Mouse (Mus musculus): ENCODE data around the gene Mlh1. TPM values are rescaled to one million over a fixed set of nuclear protein-coding genes. Genes with fewer than 3 reads are reported as not detected.

The Mlh1 gene
- total RNA-seq, 2 experiments from 2014 or later = 10.2 to 11.3 TPM

GRCm38 (mm10) chr9:111287956-111288355 lies 16.4 kb upstream of the Mlh1 start:
- no peak for DNase-seq
- intact Hi-C loops (cut with DNase I) = loop anchor here (2.0 kb wide), 1 partner anchor 191 kb away; no protein-coding TSS in a partner anchor

DNA sequence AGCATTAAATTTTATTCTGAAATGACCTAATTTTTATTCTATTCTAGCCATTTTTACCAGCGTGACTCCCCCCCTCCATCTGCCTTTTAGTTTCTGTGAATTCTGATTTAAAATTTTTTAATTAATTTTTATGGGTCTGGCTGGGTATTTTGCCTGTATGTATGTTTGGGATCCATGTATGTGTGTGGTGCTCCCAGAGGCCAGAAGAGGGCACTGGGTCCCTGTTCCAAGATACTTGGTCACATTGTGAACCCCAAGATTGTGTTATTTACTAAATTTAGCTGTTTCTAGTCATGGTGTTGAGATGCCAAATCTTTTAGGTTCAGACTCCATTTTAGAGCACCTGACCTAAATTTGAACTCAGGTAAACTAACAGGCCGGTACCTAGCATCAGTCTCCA lies 14.9 kb upstream of the Mlh1 start:
- DNase-seq = no peak
- intact Hi-C loops (cut with DNase I) = no loop called here

DNA sequence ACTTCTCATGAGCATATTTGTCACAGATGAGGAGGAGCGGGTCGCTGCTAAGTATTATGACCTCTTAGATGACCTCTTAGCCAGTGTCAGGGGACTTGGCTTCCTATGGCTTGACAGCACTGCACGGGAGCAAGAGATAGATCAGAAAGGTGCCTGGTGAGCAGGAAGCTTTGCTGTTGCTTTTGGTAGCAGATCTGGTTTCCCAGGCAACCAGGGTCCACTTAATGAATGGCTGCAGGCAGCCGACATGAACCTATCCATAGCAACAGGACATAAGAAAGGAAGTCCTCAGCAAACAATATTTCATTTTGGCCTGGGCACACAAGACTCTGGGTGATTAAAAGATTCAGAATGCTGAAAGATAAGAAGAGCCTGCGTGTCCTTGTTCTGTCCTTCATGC lies 14.1 kb upstream of the Mlh1 start:
- DNase-seq = no peak
- intact Hi-C loops (cut with DNase I) = no loop called here

DNA sequence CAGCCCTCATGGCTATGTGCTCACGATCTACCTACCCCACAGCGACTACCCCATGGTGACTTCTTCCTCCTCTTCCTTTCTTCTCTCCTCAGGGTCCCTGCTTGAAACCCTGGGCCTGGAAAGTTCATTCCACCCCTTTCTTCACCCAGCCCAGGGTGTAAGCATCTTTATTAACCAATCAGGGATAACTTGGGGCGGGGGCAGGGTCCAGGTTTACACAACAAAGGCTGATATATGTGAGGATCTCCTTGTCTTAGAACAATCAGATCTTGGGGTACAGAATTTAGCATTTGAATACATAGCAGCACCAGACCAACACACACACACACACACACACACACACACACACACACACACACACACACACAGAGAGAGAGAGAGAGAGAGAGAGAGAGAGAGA lies 13.5 kb upstream of the Mlh1 start:
- intact Hi-C loops (cut with DNase I) = no loop called here
- no peak for DNase-seq

DNA sequence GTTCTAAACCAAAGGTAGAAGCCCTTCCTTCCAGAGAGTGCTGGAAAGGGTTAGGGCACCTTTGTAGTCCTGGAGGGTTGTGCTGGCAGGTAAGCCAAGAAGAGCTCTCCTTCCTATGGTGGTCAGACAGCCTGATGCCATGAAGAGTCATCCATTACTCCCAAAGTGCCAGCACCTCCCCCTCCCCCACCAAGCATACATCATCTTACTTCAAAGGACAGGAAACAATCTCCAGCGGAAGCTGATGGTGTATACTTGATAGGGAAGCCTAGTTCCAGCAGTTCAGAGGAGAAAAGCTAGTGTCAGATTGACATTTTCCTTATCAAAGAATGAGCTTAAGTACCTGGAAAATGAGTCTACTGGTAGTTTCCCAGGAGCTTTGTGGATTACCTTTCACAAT lies 3.6 kb upstream of the Mlh1 start:
- intact Hi-C loops (cut with DNase I) = loop anchor here (10.0 kb wide), 1 partner anchor 970 kb away; the partner anchor contains the start of gene Elp6
- DNase-seq = no peak

DNA sequence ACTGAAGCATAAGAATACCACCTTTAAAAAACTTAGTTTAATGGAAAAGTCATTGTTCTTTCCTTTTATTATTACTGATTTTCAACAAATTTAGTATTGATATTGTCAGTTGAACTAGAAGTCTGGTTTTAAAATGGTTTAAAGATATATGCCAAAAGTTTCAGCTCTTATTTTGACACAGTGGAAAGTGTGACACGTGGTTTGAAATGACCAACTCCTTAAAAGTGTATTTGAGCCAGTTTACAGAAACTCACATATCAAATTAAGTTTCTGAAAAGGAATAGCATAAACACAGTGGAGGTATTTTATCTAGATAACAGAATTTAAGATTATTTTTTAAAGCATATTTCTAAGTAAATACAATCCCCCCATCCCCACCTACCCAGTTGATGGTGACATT lies 2.4 kb upstream of the Mlh1 start:
- intact Hi-C loops (cut with DNase I) = loop anchor here (10.0 kb wide), 1 partner anchor 969 kb away; the partner anchor contains the start of gene Elp6
- DNase-seq = no peak

- intact Hi-C loops (cut with DNase I) = loop anchor here (10.0 kb wide), 1 partner anchor 968 kb away; the partner anchor contains the start of gene Elp6
- no peak for DNase-seq
Observed at GRCm38 (mm10) chr9:111272996-111273785, 1.6 kb upstream of the Mlh1 start.

GRCm38 (mm10) chr9:111272356-111272755 lies 765 bp upstream of the Mlh1 start:
- no peak for DNase-seq
- intact Hi-C loops (cut with DNase I) = loop anchor here (10.0 kb wide), 1 partner anchor 968 kb away; the partner anchor contains the start of gene Elp6

DNA sequence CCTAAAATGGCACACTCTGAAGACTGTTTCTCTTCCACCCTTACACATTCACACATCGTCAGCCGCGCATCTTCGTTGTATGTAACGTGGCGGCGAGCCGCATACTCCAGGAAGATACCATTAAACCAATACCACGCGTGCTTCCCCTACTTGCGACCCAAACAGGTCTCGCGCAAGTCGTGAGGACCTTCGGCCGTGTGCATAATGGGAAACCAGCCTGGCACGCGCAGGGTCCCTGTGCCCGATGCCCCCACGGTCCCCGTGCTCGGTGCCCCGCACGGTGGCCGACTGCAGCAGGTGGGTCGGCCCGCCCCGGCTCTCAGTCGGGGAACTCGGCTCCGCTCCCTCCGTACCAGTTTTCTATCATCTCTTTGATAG lies 546 bp downstream of the Mlh1 start:
- intact Hi-C loops (cut with DNase I) = loop anchor here (10.0 kb wide), 1 partner anchor 966 kb away; the partner anchor contains the start of gene Elp6
- no peak for DNase-seq

- no peak for DNase-seq
- intact Hi-C loops (cut with DNase I) = loop anchor here (10.0 kb wide), 1 partner anchor 966 kb away; the partner anchor contains the start of gene Elp6
Observed at GRCm38 (mm10) chr9:111270606-111271005, 985 bp downstream of the Mlh1 start.

- DNase-seq = no peak
- intact Hi-C loops (cut with DNase I) = no loop called here
Observed at GRCm38 (mm10) chr9:111267998-111268397, 3.6 kb downstream of the Mlh1 start.

GRCm38 (mm10) chr9:111261356-111261755 lies 10.2 kb downstream of the Mlh1 start:
- no peak for DNase-seq
- intact Hi-C loops (cut with DNase I) = no loop called here

GRCm38 (mm10) chr9:111260360-111260985 lies 11.1 kb downstream of the Mlh1 start:
- DNase-seq = peak; percentile 23 to 50
- intact Hi-C loops (cut with DNase I) = no loop called here

DNA sequence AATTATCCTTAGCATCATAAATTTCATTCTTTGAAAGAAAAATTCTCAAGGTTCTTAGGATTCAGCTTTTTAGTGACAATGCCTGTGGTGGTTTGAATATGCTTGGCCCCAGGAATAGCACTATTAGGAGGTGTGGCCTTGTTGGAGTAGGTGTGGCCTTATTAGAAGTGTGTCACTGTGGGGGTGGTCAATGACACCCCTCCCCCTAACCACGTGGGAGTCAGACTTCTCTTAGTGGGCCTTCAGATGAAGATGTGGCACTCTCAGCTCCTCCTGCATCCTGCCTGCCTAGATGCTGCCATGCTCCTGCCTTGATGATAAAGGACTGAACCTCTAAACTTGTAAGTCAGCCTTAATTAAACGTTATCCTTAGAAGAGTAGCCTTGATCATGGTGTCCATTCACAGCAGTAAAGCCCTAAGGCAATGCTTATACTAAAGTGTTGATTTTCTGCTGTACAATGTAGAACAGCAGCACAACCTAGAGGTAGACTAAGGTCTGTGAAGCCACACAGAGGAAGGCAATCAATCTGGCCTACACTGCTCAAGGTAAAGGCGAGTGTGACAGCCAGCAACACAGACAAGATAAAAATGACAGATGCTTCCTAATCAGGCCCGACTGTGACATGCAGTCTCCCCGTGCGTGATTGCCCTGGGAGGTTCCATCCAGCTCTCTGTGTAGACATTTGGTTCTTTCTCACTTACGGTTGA lies 19.3 kb downstream of the Mlh1 start:
- intact Hi-C loops (cut with DNase I) = no loop called here

DNA sequence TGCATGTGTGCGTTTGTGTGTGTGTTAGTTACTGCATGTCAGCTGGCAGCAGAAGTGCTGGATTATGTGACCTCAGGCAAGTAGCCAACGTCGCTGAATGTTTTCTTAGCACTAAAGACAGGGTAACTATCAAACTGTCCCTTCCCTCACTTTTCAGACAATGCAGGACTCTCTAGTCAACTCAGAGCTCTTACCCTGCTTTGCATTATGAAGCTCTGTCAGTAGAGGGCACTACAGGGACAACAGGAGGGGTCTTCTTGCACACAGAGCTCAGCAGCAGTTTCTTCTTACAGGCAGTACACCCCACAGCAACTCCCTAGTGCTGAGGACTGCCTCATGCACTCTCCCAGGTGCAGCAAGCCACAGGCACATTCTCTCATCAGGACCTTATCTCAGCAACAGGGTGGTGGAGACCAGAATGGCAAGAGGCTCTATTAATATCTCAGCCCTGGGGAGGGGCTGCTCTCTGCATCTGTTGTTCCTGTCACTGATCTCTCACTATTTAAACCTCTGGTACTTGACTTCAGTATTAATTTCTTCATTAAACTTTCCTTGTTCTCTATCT lies 23.8 kb downstream of the Mlh1 start:
- intact Hi-C loops (cut with DNase I) = loop anchor here (5.0 kb wide), 1 partner anchor 250 kb away; no protein-coding TSS in a partner anchor
- peak in 1 of 2 experiments; percentile 42 for DNase-seq

More for the DNA sequence above, 19.3 kb downstream of the Mlh1 start:
- no peak for DNase-seq

DNA sequence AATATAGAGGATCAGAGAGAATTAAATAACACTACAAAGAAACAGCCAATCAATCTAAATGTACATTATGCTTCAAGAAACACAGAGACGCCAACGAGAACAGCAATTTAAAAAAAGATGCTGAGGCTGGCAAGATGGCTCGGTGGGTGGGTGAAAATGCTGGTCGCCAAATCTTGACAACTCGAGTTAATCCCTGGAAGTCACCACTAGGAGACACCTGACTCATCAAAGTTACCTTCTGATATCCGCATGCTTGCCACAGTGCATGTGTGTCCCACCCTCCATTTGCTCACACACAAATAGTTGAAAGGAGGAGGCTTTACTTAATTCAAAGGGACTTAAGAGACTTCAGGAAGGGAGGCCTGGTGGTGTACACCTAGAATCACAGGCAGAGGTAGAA lies 26.0 kb downstream of the Mlh1 start:
- intact Hi-C loops (cut with DNase I) = loop anchor here (5.0 kb wide), 1 partner anchor 248 kb away; no protein-coding TSS in a partner anchor
- DNase-seq = no peak

- no peak for DNase-seq
- intact Hi-C loops (cut with DNase I) = no loop called here
Observed at GRCm38 (mm10) chr9:111243384-111243783, 28.2 kb downstream of the Mlh1 start.

GRCm38 (mm10) chr9:111239821-111240220 lies 31.8 kb downstream of the Mlh1 start:
- intact Hi-C loops (cut with DNase I) = loop anchor here (5.0 kb wide), 1 partner anchor 148 kb away; no protein-coding TSS in a partner anchor
- DNase-seq = no peak

GRCm38 (mm10) chr9:111237726-111238125 lies 33.9 kb downstream of the Mlh1 start:
- intact Hi-C loops (cut with DNase I) = loop anchor here (5.0 kb wide), 1 partner anchor 145 kb away; no protein-coding TSS in a partner anchor
- DNase-seq = no peak

DNA sequence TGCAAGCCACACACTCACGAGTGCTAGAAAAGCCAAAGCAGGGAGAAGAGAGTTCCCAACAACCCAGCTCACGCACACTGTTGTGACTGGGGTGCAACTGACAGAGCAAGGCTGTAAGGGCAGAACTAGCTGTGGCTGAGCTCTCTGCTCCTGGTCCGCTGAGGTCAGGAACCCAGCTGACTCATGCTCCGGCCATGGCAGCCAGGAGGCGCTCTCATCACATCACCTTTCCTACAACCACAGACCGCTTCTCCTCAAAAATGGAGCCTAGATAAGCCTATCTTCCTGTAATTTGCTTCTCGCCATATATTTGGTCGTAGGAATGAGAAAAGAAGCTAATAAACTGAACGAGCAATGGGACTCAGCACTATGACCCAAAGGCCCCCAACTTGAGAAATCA lies 36.9 kb downstream of the Mlh1 start:
- intact Hi-C loops (cut with DNase I) = loop anchor here (5.0 kb wide), 1 partner anchor 142 kb away; no protein-coding TSS in a partner anchor
- DNase-seq = no peak
